Mouse (Mus musculus) spleen, postnatal 14 days (tissue): ENCODE measurements at regions not wholly inside any gene's neighbourhood (a gene's known extent, or its start where the extent isn't known, plus 50 kb on each side); places are given as distances from the start of the nearest gene placed in this dataset.
"Not testable (repeated sequence)": the region's sequence is repeated elsewhere in the genome, so short reads cannot be mapped to it uniquely, and the experiment has no call there.

ENCODE experiments used
- DNase-seq, 2 experiments: peaks; one replicate each; pipeline ENCODE4 v3.0.0; 2021 to 2022; ENCODE audit warnings: low spot score in 2 of 2

DNA sequence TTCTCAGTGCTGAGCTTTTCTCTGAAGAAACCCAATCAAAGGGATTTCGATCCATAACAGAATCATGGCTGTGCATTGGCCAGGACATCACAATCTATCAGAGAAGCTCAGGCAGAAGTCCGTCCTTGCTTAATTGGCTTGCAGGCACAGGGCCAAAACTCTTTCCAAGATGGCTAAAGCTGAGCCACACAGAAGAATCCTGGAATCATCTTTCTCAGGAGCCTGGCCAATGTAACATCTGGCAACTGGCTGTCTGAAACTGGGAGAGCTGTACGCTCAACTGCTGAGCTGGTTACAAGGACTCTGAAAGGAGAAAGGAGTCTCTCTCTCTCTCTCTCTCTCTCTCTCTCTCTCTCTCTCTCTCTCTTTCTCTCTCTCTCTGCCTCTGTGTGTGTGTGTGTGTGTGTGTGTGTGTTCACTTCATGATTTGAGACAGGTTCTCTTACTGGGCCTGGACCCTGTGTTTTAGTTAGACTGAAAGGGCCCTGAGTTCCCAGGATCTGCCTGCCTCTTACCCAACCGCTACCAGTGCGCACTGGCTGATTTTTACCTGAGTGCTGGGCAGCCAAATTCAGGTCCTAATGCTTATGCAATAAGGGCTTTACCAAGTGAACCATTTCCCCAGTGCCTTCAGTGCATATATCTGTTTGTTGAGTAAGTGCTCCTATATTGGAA lies 333.3 kb upstream of the Cwc22 start:
- DNase-seq: no peak

DNA sequence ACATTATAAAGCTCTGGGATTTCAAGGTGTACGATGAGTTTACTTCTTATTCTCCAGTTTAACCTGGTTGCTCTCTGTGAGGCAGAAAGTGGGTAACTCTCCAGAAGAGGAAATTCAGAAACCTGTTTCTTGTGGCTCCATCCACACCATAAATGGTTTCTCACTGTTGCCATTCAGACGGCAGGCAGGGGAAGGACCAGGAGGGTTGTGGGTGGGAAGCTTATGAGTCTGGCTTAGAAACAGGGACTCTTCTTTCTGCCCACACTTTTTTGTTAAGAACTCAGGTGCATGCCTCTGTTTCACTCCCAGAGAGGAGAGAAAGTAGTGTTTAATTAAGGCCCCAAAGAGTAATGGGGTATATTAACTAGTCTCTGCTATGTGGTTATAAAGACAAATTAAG lies 332.5 kb upstream of the Cwc22 start:
- DNase-seq: no peak

DNA sequence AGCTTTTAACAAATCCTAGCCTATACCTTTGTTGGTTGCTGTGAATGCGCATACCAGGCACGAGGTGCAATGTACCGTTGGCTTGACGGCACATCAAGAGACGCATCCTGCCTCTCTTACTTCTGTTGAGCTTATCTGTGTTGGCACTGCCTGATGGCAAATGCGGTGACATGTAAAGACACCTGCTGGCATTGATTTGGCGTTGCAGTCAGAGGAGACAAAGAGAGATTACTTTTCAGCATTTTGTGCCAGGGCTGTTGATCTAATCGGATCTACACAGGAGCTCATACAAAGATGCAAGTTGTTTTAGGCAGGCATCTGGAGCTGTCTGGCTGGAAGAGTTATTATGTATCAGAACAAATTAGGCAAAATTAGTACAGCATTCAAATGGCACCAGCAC lies 331.5 kb upstream of the Cwc22 start:
- DNase-seq: no peak

DNA sequence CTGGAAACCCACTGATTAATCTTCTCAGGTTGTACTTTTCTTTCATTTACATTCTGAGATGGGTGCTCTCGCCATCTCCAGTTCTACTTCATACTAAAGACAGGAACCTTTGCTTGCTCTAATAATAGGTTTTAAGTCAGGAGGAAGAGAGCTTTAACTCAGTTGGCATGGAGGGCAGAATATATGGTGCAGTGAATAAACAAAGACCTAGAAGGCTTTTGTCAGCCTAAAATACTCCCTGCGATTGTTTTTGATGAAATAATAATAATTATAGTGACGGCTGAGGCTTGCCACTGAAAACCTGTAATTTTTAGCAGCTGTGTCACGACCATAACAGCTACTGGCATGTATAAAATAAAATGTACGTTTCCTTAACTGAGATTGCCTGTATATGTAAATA lies 327.9 kb upstream of the Cwc22 start:
- no peak for DNase-seq

DNA sequence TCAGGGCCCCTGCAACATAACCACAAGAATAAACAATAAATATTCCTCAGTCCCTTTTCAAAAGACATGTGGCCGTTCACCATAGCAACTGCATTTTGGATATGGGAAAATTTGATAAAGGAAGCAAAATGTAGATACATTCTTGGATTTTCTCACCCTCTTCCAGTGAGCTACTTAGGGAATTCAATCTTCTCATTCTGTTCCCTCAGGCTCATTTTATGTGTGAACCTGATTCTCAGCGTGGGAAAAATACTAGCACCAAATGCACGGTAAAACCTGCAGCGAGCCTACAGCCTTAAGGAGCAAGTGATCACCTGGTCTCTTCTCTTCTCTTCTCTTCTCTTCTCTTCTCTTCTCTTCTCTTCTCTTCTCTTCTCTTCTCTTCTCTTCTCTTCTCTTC lies 322.5 kb upstream of the Cwc22 start:
- DNase-seq: no peak

DNA sequence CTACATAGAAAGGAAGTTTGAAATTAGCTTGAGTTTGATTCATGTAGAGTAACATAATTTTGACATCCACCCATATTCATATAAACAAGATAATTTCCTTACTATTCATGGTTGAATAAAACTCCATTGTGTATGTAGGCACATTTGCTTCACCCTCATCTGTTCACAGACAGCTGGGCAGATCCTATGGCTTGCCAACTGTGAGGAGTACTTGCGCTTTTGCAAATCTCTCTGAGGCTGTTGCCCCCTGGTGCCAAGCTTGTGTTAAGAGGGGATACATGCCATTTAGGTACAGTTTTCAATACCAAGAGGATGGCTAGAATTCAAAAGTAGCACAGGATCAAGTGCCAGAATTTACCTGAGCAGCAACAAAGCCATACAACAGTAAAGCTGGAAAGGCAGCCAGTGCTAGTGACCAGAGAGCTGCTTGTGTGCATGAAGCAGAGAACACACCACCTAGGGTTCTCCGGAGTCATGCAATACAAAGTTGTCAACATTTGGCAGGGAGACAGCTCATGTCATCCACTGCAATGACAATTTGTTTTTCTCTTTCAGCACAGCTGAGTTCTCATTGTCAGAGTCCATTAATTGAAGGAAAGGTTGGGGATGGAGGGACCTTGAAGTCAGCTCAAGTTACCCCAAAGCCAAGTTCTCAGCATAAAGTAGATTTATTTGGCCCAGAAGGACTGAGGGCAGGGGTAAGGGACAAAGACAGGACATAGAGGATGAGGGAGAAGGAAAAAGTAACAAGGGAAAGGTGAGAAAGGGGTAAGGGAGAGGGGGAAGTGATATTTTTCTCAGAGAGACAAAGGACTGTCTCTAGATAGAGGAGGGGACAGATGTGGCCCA lies 321.6 kb upstream of the Cwc22 start:
- no peak for DNase-seq

DNA sequence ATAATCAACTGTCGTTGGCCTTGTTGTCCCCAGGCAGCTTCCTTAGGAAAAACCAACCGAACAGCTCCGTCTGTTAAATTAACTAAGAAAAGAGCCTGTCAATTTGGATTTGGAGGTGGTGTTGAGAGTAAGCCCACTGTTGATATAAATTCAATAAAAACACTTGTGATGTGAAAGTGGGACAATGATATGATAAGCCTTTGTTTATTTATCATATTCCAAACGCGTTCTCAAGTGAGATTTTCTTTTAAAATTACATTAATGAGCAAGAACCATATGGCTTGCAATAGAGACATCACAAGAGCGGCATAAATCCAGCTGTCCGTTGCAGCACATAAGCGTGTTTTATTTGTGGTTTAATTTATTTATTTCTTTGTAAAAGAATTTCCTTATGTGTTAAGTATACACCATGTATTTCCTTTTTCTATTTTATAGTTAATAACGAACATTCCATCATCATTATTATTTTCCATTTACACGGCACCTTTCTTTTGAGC lies 307.5 kb upstream of the Cwc22 start:
- no peak for DNase-seq

DNA sequence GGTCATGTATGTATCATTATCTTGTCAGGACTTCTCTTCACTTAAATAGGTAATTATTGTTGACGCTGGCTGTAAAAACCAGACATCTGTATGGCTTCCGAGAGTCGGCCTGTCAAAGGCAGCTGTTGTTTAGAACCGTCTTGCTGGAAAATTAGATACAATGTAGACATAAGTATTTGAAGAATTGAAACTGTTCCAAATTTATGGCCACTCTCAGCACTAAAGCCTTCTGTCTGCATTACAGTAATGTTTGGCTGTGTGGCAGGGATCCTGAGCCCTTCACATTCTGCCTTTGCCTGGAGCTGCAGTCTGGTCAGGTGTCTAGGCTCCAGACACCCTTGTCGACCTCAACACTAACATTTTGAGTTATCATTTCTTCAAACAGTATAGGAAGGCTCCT lies 300.2 kb upstream of the Cwc22 start:
- no peak for DNase-seq

DNA sequence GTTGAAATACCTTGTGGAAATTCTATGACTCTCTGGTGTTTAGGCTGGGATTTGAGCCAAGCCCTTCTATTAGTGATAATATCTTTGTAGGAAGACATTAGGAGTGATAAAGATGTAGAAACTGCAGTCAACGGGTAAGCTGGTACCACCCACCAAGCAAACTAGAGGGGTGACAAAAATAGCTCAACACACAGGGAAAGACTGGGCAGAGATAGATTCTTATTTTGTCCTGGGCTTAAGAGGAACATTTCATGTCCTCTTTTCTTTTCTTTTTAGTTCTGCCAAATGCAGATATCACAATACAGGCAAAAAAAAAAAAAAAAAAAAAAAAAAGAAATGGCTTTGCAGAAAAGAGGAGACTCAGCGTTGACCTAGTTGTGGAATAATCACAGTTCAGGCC lies 294.1 kb upstream of the Cwc22 start:
- DNase-seq: no peak

DNA sequence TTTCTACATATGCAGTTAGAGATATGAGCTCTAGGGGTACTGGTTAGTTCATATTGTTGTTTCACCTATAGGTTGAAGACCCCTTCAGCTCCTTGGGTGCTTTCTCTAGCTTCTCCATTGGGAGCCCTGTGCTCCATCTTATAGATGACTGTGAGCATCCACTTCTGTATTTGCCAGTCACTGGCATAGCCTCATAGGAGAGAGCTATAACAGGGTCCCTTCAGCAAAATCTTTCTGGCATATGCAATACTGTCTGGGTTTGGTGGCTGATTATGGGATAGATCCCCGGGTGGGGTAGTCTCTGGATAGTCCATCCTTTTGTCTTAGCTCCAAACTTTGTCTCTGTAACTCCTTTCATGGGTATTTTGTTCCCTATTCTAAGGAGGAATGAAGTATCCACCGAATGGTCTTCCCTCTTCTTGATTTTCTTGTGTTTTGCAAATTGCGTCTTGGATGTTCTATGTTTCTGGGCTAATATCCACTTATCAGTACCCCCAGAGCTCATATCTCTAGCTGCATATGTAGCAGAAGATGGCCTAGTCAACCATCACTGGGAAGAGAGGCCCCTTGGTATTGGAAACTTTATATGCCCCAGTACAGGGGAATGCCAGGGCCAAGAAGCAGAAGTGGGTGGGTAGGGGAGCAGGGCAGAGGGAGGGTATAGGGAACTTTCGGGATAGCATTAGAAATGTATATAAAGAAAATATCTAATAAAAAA lies 279.4 kb upstream of the Cwc22 start:
- DNase-seq: not testable (repeated sequence)

DNA sequence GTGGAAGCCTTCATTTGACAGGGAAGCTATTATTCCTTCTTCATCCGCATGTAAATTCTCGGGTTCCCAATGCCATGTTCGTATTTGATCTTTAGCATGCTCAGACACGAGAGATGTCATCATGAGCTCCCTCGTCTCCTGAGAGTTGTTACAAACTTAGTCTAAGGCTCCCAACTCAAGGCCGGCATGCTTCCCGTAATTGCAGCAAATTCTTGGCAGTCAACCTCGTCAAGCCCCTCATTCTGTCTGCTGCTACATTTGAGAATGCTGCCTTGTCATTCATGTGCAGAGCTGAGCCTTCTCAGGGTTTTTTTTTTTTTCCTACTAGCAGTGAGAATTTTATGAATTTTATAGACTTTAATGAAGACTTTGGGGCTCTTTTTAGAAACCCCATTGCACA lies 268.3 kb upstream of the Cwc22 start:
- no peak for DNase-seq

DNA sequence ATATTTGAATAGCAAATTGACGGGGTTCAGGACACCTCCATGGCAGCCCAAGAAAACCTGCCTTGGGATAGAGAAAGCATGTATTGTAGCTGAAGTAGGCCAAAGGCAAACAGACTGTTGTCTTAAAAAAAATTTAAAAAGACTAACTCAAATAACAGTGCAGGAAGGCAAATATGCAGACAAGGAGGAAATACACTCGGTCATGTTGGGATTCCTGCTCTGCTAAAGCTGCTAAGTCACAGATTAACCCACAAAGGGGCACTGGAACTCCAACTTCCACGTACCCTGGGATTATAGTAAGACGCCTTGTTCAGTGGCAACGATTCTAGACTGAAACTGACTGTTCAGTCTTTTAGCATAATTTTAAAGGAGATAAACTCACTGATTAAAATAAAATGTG lies 258.9 kb upstream of the Cwc22 start:
- no peak for DNase-seq

DNA sequence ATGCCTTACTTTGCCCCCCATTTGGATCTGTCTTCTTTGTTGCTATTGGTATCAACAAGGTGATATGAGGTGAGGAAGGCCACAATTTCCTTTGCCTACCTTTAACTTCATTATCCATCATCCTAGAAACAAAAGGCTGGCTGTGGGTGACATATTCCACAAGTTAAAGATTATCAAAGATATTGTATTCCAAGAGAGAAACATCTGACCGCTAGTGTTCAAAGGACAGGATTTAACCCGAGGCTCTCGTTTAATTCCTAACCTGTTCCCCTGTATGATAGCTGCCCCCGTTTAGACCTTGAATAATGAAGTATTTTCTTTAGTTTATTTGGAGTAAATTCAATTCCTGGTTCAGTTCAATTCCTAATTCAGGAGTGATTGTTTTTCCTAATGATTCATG lies 249.8 kb upstream of the Cwc22 start:
- no peak for DNase-seq

DNA sequence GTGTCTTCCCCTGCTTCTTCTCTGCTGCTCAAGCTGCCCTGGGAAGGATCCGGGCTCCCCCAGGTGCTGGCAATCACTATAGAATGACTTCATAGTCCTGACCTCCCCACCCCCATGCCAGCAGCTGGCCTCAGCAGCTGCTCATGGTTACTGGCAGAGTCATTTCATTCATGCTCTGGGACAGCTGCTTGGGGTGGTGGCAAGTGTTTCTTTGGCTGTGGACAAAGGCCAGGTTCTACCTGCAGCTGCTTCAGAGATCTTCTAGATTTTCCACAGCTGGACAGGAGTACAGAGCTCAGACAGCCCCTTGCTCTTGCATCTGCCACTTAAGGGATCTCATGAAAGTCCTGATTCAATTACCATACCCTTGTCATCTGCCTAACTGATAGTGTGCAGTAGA lies 243.4 kb upstream of the Cwc22 start:
- no peak for DNase-seq

DNA sequence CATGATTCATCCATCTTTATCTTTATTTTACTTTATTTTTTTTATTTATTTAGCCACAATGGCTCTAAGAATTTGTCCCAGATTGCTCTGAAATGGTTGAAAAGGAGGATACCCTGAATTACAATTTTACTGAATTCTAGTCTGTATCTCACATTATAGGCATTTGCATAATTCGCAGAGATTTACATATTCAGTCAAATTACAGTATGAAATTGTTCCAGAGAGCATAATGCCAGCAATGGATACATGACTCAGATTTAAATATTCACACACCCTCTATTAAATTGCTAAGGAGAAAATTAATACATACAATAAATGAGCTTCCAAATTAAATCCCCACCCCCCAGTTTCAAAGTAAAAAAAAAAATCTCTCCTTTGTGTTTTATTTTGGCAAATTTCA lies 238.8 kb upstream of the Cwc22 start:
- no peak for DNase-seq

DNA sequence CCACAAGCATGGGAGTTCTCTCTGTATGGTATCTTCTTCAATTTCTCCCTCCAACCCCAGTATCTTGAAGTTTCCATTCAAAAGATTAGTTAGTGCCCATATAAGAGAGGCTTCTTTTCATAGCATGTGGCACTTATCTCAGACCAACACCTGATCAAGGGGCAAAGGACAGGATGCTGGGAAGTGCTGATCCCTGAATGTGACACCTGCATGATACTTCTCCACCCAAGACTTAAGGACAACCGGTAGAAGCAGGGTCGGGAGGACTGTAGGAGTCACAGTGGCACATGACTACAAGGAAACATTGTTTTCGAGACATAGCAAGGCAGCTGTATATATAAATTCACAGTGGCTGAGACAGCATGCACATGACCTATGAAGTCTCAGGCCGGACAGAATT lies 227.6 kb upstream of the Cwc22 start:
- no peak for DNase-seq

DNA sequence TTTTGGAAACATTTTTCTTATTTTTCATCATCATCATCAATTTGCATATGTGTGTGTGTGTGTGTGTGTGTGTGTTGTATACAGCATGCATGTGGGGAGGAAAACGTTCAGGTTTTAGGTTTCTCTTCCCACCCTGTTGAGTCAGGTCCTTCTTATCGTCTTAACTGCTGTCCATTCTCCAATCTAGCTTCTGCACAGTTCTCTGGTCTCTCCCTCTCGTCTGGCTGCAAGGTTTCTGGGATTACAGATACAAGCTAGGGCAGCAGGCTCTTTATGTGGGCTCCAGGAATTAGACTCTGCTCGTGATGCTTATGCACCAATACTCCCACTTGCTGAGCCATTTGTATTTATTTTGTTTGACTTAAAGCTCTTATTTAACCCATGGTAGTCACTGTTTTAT lies 226.6 kb upstream of the Cwc22 start:
- no peak for DNase-seq

DNA sequence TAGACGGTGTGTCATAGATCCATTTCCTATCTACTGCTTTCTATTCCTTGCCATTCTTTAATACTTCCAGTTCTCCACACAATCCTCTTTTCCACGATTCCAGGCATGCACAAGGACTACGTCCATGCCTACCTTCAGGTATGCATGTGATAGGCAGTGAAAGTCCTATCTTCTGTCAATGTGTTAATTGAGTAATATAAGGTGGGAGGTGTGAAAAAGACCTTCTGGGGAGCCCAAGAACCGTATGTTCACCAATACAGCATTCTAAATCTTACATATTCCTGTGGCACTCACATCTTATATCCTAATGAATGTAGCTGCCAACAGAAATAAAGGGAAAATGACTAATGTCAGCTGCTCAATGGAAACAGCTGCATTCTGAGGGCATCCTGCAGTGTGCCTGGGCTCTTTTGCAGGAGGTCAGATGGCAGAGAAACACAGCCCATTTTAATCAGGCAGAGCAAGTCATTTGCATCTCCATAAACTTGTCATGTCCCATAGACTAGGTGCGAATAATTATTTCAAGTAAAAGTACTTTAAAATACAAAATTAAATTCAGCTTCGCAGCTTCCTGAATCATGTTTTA lies 224.1 kb upstream of the Cwc22 start:
- DNase-seq: no peak

DNA sequence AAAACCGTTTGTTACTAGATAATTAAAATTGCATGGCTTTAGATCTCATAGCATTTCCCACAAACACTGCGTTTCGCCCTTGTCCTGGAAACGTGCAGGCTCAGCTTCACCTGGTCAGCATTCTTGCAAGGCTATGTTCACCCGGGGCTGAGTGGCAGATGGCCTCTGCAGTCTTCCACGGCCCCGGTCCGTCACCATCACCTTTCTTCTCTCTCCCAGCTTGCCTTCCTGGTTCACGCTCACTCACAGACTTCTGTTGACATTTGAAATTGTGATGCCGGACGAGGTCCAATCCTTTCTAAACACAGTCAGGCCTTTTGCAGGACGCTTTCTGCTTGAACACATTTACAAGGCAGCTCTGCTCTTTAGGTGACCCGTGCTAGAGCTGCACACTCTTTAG lies 219.3 kb upstream of the Cwc22 start:
- DNase-seq: no peak

DNA sequence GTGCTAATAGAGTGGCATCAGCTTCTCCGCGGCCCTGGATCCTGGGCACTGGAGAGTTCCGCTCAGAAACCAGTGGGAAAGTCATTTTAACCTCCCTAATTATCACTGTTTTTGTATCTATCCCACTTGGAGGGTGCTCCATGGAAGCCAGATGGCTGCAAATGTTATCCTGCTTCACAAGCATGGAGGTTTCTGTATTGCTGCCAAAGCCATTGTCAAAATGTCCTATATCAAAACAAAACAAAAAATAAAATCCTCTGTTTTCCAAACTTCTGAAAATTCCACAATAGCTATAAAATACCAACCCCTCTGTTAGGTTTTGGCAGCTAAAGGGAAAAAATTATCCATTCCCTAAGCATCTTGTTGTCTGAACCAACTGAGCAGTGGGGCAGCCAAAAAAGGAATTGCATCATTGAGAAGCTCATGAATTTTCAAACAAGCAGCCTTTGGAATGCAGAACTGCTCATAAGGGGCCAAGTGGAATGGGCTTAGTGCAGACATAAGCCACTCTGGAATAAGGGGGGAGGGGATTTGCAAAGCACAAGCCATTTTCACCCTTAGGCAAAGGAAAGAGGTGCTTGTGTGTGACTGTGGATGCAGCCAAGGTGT lies 213.8 kb upstream of the Cwc22 start:
- DNase-seq: no peak

DNA sequence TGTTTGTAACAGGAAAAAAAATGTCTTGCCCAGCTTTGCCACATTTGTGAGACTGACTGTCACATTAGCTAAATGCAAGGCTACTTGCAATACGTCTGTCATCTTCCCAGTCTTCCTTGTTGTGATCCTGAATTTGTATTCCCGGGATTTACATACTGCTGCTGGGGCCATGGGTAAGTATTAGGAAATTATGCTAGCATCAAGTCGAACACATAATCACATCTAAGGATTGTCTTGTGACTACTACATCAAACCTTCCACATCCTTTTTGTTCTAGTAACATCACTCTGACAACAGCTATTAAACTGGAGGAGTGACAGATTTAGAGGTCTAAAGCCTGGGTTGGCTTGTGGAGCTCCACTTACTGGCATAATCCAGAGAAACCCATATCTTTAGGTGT lies 164.2 kb upstream of the Cwc22 start:
- no peak for DNase-seq

DNA sequence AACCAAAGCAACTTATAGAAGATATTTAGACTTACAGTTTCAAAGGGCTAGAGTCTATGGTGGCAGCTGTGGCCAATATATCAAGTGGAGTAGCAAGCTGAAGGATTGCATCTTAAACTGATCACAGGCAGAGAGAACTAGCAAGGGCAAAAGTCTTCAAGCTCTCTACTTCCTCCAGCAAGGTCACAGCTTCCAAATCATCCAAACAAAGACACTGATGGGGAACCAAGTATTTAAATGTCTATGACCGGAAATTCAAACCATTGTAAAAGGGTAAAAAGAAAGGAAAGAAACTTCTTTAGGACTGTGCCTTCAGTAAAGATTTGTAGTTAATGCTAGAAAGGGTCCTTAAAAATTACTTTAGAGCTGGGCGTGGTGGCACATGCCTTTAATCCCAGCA lies 149.4 kb upstream of the Cwc22 start:
- DNase-seq: no peak
